Mouse (Mus musculus) liver, embryonic 14.5 days (tissue): ENCODE data around the gene Stk17b.

Experiments
- CTCF ChIP-seq: IDR thresholded peaks from 2 replicates; pipeline ENCODE4 v1.5.1; 2016; ENCODE audit warnings: antibody characterized with exemption, low read depth, control low read depth
- EP300 ChIP-seq: IDR thresholded peaks from 2 replicates; pipeline ENCODE4 v1.6.1; 2016; ENCODE audit warnings: antibody characterized with exemption, low read depth

GRCm38 (mm10) chr1:53782079-53782478, 2.9 kb downstream of the Stk17b start:
- TF ChIP-seq CTCF (no peak), EP300 (no peak)
